Mouse (Mus musculus): ENCODE data around the gene Thap8. TPM values are rescaled to one million over a fixed set of nuclear protein-coding genes. Genes with fewer than 3 reads are reported as not detected.

Thap8 gene
- polyA plus RNA-seq, 1 experiment: not detected

DNA sequence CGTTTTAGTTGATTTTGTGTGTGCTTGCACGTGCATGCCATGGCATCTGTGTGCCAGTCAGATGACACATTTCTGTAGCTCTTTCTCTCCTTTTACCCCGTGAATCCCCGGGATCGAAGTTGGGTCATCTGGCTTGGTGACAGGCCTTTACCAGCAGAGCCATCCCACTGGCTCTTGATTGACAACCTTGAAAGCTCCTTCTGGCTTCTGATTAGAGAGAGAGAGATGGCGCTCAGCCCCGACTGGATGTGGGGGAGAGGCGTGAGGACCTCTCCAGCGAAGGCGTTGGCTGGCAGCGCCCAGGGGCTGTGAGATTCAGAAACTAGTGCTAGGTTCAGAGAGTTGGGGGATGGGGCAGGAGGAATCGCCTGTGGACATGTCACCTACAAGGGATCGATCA, 13.9 kb downstream of the Thap8 start:
- no peak overlapping the region for H3K27ac ChIP-seq (ENCODE audit: insufficient read depth, low read depth, low read length)
- peaks cover 25% of the 10 kb centered on the region for H3K4me1 ChIP-seq (ENCODE audit: control insufficient read depth, insufficient read depth, low read length)
- peak overlapping the region; percentile 18; the same call in 1 of the 2 replicates for H3K4me3 ChIP-seq (ENCODE audit: insufficient read depth, low read depth, low read length)
- 27% methylated on average over 13 of the region's 13 CpGs for WGBS
- TF ChIP-seq POLR2A (IDR thresholded peaks at IDR 0.05; ENCODE audit: insufficient read depth, low read depth, low read length): no peak
- TF ChIP-seq CTCF (IDR thresholded peaks at IDR 0.05; ENCODE audit: insufficient read depth, low read depth, low read length): no peak

DNA sequence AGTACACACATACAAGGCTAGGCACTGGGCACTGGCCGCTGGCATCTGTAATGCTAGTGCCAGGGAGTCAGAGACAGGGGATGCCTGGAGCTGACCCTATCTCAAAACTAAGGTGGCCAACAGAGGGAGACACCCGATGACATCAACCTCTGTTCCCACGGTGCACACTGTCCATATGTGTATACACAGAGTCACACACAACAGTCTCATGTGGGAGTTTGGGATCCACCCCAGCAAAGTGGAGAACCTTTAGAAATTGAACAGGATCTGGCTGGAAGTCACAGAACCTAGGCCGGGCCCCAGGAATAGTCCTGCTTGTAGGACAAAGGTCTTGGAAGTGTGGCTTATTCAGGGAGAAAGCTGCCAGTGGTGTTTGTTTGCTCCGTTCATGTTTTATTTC, 14.4 kb downstream of the Thap8 start:
- no peak overlapping the region for H3K4me3 ChIP-seq (ENCODE audit: insufficient read depth, low read depth, low read length)
- H3K27ac ChIP-seq (ENCODE audit: insufficient read depth, low read depth, low read length): 0 out of 2 replicates have a peak overlapping the region, but pooled peaks have one; percentile 10
- H3K4me1 ChIP-seq (ENCODE audit: control insufficient read depth, insufficient read depth, low read length): peaks cover 25% of the 10 kb centered on the region
- WGBS: 59% methylated on average over 5 of the region's 5 CpGs
- TF ChIP-seq POLR2A (IDR thresholded peaks at IDR 0.05; ENCODE audit: insufficient read depth, low read depth, low read length): no peak
- no peak for TF ChIP-seq CTCF (IDR thresholded peaks at IDR 0.05; ENCODE audit: insufficient read depth, low read depth, low read length)

DNA sequence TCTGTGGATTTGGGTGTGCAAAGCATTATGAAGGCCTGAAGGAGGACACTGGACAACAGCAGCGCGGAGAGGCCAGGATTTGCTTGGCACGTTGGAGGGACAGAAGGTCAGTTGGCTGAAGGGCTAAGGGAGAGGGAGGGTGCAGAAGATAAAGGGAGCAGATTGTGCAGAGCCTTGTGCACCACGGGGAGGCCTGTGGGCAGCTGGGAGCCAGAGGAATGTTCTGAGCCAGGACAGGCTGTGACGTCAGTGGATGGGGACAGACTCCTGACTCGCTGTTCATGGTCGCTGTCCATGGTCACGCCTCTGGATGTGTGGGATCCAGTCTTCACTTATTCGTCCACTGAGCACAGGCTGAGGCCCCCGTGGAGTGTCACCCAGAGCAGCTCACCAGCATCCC, 15.2 kb downstream of the Thap8 start:
- WGBS: 61% methylated on average over 10 of the region's 10 CpGs
- H3K4me1 ChIP-seq (ENCODE audit: control insufficient read depth, insufficient read depth, low read length): peaks cover 25% of the 10 kb centered on the region
- H3K4me3 ChIP-seq (ENCODE audit: insufficient read depth, low read depth, low read length): no peak overlapping the region
- 0 out of 2 replicates have a peak overlapping the region, but pooled peaks have one; percentile 10 for H3K27ac ChIP-seq (ENCODE audit: insufficient read depth, low read depth, low read length)
- TF ChIP-seq CTCF (IDR thresholded peaks at IDR 0.05; ENCODE audit: insufficient read depth, low read depth, low read length) (no peak), POLR2A (IDR thresholded peaks at IDR 0.05; ENCODE audit: insufficient read depth, low read depth, low read length) (no peak)

DNA sequence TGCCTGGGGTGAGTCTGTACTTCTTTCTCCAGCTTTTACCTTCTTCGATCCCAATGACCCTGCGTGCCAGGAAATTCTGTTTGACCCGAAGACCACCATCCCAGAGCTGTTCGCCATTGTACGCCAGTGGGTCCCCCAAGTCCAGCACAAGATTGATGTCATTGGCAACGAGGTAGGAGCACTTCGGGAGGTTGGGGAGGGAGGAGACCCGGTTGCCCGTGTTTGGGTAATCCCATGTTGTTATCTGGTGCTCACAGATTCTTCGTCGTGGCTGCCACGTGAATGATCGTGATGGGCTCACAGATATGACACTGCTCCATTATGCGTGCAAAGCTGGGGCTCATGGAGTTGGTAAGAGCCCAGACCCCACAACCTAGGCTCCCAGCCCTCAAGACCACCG, 16.9 kb downstream of the Thap8 start:
- no peak for TF ChIP-seq CTCF (IDR thresholded peaks at IDR 0.05; ENCODE audit: insufficient read depth, low read depth, low read length)
- no peak for TF ChIP-seq POLR2A (IDR thresholded peaks at IDR 0.05; ENCODE audit: insufficient read depth, low read depth, low read length)
- 90% methylated on average over 15 of the region's 15 CpGs for WGBS
- Histone ChIP-seq H3K4me3 (ENCODE audit: insufficient read depth, low read depth, low read length) (no peak overlapping the region), H3K27ac (ENCODE audit: insufficient read depth, low read depth, low read length) (no peak overlapping the region), H3K4me1 (ENCODE audit: control insufficient read depth, insufficient read depth, low read length) (peaks cover 19% of the 10 kb centered on the region)

DNA sequence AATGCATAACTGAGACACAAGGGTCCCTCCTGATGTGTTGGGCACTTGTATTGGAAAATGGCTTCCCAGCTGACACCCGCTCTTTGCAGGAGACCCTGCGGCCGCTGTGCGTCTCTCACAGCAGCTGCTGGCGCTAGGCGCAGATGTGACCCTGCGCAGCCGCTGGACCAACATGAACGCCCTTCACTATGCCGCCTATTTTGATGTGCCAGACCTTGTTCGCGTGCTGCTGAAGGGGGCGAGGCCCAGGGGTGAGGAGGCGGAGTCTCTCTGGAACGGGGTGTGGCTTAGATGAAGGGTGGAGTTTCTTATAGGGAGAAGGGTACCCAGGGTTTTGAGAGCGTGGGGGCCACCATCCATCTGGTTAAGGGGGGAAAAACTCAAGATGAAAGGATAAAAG, 17.4 kb downstream of the Thap8 start:
- Histone ChIP-seq H3K27ac (ENCODE audit: insufficient read depth, low read depth, low read length) (no peak overlapping the region), H3K4me1 (ENCODE audit: control insufficient read depth, insufficient read depth, low read length) (peaks cover 19% of the 10 kb centered on the region), H3K4me3 (ENCODE audit: insufficient read depth, low read depth, low read length) (no peak overlapping the region)
- 83% methylated on average over 16 of the region's 16 CpGs for WGBS
- no peak for TF ChIP-seq CTCF (IDR thresholded peaks at IDR 0.05; ENCODE audit: insufficient read depth, low read depth, low read length)
- no peak for TF ChIP-seq POLR2A (IDR thresholded peaks at IDR 0.05; ENCODE audit: insufficient read depth, low read depth, low read length)

DNA sequence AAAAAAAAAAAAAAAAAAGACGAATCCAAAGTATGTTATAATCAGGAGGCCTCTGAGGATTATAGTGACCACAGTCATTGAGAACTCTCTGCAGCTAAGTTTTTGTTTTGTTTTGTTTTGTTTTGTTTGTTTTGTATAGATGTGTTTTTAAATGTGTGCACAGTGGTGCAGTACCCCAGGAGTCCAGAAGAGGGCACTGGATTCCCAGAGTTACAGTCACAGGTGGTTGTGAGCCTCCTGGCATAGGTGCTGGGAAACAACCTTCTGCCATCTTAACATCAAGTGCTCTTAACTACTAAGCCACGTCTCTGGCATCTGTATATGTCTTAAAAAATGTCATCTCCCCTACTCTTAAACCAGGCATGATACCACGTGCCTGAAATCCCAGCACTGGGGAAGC, 21.0 kb downstream of the Thap8 start:
- no peak for TF ChIP-seq POLR2A (IDR thresholded peaks at IDR 0.05; ENCODE audit: insufficient read depth, low read depth, low read length)
- TF ChIP-seq CTCF (IDR thresholded peaks at IDR 0.05; ENCODE audit: insufficient read depth, low read depth, low read length): 0 out of 2 replicates have a peak, but pooled peaks have one; percentile 3
- no peaks in the 10 kb centered on the region for H3K4me1 ChIP-seq (ENCODE audit: control insufficient read depth, insufficient read depth, low read length)
- H3K27ac ChIP-seq (ENCODE audit: insufficient read depth, low read depth, low read length): no peak overlapping the region
- WGBS: 48% methylated on average over 3 of the region's 3 CpGs
- H3K4me3 ChIP-seq (ENCODE audit: insufficient read depth, low read depth, low read length): no peak overlapping the region

DNA sequence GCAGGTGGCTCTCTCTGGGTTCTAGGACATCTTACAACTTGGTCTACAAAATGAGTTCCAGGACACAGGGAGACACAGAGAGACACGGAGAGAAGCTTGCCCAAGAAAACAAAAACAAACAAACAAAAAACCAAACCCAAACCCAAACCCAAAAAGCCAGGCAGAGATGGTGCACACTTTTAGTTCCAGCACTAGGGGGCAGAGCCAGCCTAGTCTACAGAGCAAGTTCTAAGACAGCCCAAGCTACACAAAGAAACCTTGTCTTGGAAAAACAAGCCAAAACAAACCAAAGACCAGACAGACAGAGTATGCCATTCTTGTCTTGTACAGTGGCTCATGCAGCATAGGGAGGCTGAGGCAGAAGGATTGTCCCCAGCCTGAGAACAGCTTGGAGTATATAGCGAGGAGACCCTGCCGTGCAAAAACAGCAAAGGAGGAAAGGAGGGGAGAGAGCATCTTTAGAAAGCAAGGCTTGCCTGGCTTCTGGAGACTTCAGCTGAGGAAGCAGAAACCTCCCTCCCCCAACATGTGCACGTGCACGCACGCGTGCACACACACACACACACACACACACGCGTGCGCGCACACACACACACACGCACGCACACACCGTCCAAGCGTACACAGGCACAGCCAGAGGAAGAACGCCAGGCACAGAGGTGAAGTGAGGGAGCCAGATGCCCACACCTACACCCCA, 26.3 kb downstream of the Thap8 start:
- no peak overlapping the region for H3K27ac ChIP-seq (ENCODE audit: insufficient read depth, low read depth, low read length)

DNA sequence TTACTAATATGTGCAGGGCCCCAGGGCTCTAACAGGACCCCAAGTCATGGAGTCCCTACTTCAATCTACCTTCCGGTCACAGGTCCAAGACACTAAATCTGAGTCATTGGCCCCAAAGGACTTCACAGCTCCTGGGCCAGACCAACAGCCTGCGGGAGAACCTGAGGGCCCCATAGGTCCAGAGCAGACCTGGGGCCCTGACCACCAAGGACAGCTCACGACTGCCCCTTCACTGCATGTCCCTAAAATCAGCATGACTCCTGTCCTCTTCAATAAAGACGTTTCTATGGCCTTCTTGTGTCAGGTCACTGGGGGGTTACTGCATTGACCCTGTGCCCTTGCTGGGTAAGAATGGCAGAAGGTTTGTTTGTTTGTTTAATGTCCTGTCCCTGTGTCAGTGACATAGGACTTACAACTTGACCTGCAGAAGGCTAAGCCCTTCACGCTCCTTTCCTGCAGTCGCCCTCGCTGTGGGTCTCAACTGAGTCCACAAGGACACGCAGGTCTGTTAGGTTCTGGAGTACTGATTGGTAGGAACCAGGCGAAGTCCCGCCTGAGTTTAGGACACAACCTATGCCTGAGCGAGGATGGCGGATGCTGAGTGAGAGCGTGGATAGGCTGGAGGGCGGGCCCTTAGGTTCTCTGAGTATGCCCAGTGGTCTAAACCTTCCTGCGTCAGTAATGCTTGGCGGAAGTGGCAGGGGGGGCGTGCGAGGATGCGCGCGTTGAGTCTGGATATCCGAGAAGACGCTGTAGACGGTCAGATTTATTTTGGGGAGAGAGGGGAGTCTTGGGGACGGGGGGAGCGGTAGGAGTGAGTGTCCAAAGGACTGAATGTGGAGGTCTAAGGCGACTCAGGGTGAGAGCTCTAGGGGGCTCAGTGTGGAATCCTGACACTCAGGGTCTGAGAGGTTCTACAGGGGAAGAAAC, 28.4 kb downstream of the Thap8 start, which contains the start of gene Alkbh6:
Alkbh6 (plus strand) TSS at position 642 of the 930 bp plus-strand sequence.
- peak within 1 kb of the TSS; percentile 93 for H3K27ac ChIP-seq (ENCODE audit: insufficient read depth, low read depth, low read length)
- peak within 1 kb of the TSS; percentile 76 for H3K4me3 ChIP-seq (ENCODE audit: insufficient read depth, low read depth, low read length)
- peaks cover 18% of the 10 kb centered on the region for H3K4me1 ChIP-seq (ENCODE audit: control insufficient read depth, insufficient read depth, low read length)
- 5% methylated on average over 27 of the region's 27 CpGs for WGBS
- TF ChIP-seq POLR2A (IDR thresholded peaks at IDR 0.05; ENCODE audit: insufficient read depth, low read depth, low read length) (peak; percentile 78; the same call in 1 of the 2 replicates), CTCF (IDR thresholded peaks at IDR 0.05; ENCODE audit: insufficient read depth, low read depth, low read length) (no peak)

More for the DNA sequence above, 26.3 kb downstream of the Thap8 start:
- H3K4me1 ChIP-seq (ENCODE audit: control insufficient read depth, insufficient read depth, low read length): peaks cover 18% of the 10 kb centered on the region
- 88% methylated on average over 16 of the region's 16 CpGs for WGBS
- H3K4me3 ChIP-seq (ENCODE audit: insufficient read depth, low read depth, low read length): no peak overlapping the region
- TF ChIP-seq POLR2A (IDR thresholded peaks at IDR 0.05; ENCODE audit: insufficient read depth, low read depth, low read length): no peak
- no peak for TF ChIP-seq CTCF (IDR thresholded peaks at IDR 0.05; ENCODE audit: insufficient read depth, low read depth, low read length)
